Mouse (Mus musculus) stomach, postnatal 0 days (tissue): ENCODE measurements around the gene Wipi1.

Source experiments
- CTCF ChIP-seq: IDR thresholded peaks from 2 replicates; pipeline ENCODE4 v1.5.1; 2016; ENCODE audit warnings: antibody characterized with exemption, low read depth, mild to moderate bottlenecking, moderate library complexity
- EP300 ChIP-seq: optimal IDR thresholded peaks from 2 replicates; pipeline ENCODE3; 2016; ENCODE audit warnings: antibody characterized with exemption

DNA sequence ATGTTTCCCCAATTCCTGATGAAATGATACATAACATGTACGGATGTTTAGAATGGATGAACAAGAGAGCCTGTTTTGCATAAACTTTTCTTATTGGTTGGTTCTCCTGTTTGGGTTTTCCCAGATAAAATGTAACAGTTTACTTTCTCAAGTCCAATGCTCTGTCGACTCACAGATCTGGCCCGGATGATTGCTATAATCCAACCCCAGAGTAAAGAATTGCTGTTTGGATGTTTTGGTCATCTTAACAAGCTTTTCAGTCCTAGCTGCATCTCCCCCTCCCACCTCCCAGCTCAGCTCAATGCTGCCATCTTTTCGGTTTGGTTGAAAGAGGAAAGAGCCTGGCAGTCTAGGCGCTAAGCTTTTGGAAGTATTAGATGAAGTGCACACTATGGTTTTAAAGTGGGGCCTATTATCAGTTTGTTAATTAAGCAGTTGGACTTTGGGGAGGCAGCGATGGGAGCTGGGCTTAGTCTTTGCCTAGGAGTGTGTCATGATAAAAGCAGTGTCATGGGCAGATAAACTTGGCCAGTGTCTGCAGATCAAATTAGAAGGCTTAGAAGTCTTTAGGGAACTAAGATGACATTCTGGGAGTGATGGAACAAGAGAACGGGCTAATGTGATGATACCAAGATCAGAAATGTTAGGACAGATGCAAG is 1.2 kb upstream of the Wipi1 start:
- TF ChIP-seq CTCF (no peak), EP300 (no peak)
